Mouse (Mus musculus) gastrocnemius, postnatal 25 days (tissue): ENCODE measurements around the gene Tmem30c. TPM values are rescaled to one million over a fixed set of nuclear protein-coding genes. Genes with fewer than 3 reads are reported as not detected.

ENCODE experiments used
- DNase-seq: peaks from one replicate; pipeline ENCODE4 v3.0.0; 2022
- total RNA-seq, 2 experiments: library from RNA; stranded (reverse); gene quantifications; 1 replicate in 1 of 2; 2 replicates in 1 of 2; pipeline ENCODE4 v1.2.3; 2021

Tmem30c gene
- total RNA-seq, 2 experiments from 2014 or later = not detected

- no peak for DNase-seq
Measured at GRCm38 (mm10) chr16:57295216-57295934, 2.7 kb upstream of the Tmem30c start.

- DNase-seq = no peak
Measured at GRCm38 (mm10) chr16:57292296-57292695, 369 bp downstream of the Tmem30c start.

- no peak for DNase-seq
Measured at GRCm38 (mm10) chr16:57291696-57292095, 969 bp downstream of the Tmem30c start.

DNA sequence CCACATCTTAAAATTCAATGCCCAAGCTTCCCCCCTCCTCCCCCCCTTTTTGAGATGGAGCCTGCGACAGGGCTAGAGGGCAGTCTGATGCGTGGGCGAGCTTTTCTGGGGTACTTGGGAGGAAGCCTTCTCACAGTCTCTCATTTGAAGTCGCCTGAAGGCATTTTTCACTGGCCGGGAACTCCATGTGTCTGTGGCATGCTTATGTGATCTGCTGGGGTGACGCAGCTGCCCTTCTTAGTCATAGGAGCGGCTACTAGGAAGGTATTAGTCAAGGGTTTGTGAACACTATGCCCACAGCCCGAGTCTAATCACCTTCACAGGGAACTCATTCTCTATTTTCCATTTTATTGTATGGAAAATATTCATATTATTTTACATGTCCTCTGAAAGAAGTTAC lies 11.2 kb downstream of the Tmem30c start:
- no peak for DNase-seq

GRCm38 (mm10) chr16:57280221-57281217 lies 12.1 kb downstream of the Tmem30c start:
- no peak for DNase-seq

GRCm38 (mm10) chr16:57278976-57279626 lies 13.6 kb downstream of the Tmem30c start:
- DNase-seq = no peak

GRCm38 (mm10) chr16:57269751-57270150 lies 22.9 kb downstream of the Tmem30c start:
- no peak for DNase-seq

GRCm38 (mm10) chr16:57268058-57268841 lies 24.4 kb downstream of the Tmem30c start:
- no peak for DNase-seq

GRCm38 (mm10) chr16:57267068-57267467 lies 25.6 kb downstream of the Tmem30c start:
- DNase-seq = no peak

DNA sequence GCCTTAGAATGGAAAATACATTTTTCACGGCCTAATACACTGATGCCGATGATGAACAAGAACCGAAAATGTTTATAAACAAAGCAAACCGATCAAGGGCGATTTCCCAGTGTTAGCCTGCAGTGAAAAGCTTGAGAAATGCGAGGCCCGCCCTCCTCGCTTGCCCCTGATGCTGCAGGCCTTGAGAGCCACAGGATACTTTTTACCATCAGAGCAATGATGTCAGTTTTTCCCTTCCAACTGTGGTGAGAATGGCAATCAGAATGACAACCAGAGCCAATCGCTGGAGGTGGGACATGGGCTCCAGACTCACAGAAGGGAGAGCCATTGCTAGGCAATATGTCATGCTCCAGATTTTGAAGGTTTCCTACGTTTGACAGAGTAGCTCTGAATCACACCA lies 32.5 kb downstream of the Tmem30c start:
- no peak for DNase-seq

DNA sequence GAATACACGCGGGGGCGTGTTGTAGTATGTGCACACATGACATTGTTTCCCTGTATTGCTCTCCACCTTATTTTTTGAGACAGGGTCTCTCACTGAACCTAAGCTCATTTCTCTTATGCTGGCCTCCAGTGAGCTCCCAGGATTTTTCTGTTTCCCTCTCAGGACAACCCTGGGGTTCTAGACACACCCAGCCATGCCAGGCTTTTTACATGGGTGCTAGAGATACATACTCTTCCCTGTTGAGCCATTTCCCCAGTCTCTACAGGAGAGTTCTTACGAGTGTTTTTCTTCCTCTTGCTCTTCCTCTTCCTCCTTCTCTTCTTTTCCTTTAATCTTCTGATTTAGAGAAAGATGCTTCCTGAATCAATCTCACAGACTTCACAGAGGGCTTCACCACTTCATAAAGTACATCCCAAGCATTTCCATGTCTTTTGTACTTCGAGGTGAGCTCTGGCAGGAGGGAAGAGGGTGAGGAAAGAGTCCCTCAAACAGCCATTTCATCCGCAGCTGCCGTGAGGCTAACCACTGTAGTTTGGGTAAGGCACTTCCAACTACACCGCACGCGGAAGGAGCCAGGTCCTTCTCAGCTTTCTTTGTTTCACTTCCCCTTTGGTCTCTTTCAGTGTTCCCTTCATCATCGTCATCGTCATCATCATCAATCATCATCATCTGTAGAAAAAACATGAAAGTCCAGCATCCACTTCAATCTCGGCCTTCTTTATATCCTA lies 33.1 kb downstream of the Tmem30c start:
- no peak for DNase-seq

DNA sequence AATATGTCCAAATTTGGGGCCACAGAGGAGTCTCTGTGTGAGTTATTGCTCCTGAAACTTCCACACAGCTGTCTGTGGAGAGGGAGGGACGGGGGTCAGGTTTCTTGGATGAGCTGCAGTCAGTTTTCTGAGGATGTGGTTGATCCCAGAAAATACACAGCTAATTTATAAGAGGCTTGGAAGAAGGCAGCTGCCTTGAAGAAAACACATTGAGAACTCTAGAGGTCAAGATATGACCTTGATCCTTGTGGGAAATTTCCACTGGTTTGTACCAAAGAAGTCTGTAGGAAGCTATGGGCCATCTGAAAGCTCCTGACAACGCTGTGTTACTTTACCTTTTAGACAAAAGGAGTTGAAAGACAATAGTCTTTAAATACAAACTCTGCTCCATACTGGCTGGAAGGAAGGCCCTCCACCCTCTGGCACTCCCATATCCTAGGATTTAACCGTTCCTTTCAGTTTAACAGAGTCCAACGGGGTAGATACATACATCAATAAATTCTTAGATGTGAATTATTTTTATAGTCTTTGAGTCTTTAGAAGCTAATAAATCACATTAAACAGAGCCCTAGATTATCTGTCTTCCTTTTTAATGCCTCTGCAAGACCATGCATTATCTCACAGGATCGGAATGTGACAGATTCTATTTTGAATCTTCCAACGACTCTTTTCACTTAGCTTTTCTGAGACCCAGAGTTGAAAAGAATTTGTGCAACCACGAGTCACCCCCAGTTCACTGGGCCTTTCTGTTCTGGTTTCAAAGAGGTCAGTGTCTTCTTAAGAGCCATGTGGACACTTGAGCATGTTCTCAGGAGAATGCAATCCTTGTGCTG lies 40.9 kb downstream of the Tmem30c start:
- DNase-seq = peak; percentile 36

DNA sequence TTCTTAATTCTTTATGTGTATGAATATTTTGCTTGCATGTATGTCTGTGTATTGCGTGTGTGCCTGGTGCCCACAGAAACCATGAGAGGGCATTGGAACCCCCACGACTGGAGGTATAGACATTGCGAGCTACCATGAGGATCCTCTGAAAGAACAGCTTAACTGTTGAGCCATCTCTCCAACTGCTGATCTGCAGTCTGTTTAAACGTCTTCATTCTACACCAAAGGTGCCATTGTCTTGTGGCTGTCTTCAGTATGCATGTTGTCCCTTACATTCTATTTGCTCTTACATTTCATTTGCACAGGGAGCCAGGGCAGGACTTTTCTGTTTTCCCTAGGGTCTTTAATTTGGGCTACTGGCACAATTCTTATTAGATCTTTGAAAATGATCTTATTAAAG lies 41.7 kb downstream of the Tmem30c start:
- DNase-seq = no peak

GRCm38 (mm10) chr16:57247464-57247863 lies 45.2 kb downstream of the Tmem30c start:
- no peak for DNase-seq

- no peak for DNase-seq
Measured at GRCm38 (mm10) chr16:57246596-57246995, 46.1 kb downstream of the Tmem30c start.

GRCm38 (mm10) chr16:57243858-57244248 lies 48.8 kb downstream of the Tmem30c start:
- DNase-seq = peak; percentile 67

GRCm38 (mm10) chr16:57243205-57243857 lies 49.3 kb downstream of the Tmem30c start:
- DNase-seq = peak; percentile 33

DNA sequence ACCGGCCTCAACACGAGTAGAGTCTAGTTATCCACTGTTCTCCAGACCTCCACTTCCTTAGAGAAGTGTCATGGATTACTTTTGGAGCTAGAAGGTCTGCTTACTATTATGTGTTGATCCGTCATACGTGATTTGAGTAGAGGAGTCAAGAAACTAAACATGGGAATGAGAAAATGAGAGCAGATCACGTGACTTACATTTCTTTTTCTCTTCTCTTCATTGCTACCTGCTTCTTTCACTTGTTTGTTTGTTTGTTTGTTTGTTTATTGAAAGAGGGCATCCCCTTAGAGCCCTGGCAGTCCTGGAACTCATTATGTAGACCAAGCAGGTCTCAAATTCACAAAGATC lies 49.8 kb downstream of the Tmem30c start:
- no peak for DNase-seq

DNA sequence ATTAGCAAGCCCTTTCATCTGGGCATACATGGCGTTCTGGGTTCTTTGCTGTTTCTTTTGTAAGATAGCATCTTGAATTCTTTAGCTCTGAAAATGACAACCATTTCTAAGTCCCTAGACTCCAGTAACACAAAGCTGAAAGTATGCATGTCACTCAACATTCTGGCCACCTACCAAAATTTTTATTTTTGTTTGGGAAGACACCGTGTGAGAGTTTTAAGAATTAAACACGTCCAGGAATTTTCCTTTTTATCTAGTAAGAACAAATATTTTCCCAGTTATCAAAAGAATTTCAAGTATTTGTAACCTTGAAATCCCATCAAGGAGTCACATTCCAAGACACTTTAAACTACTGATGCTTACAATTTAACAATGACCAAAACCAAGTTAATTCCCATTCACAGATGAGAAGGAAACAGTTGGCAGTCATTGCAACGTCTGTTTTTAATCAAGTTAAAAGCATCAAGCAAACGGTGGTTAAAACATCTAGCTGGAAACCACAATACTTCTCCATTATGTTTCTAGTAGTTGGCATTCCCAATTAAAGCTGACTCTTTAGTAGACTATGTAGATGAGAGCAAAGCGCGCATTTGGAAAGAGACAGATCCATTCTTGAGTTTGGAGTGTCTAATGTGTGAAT lies 56.7 kb downstream of the Tmem30c start:
- DNase-seq = no peak
